Mouse (Mus musculus) brain, embryonic 14.5 days (tissue): ENCODE results near the gene Polr1d.

Experiments used
- CTCF ChIP-seq: fragments of 200-500 bp; IDR thresholded peaks from 2 replicates; pipeline ENCODE4 v1.5.1; 2012; ENCODE audit warnings: inconsistent platforms, mild to moderate bottlenecking, moderate library complexity, borderline replicate concordance; ENCODE audit not compliant: insufficient read depth, insufficient read length; ENCODE audit errors: extremely low read depth
- POLR2A ChIP-seq: fragments of 200-500 bp; IDR thresholded peaks from 2 replicates; pipeline ENCODE4 v1.6.1; 2012; ENCODE audit warnings: mild to moderate bottlenecking, inconsistent platforms, borderline replicate concordance; ENCODE audit not compliant: poor library complexity, insufficient read depth, insufficient read length, severe bottlenecking; ENCODE audit errors: extremely low read depth

DNA sequence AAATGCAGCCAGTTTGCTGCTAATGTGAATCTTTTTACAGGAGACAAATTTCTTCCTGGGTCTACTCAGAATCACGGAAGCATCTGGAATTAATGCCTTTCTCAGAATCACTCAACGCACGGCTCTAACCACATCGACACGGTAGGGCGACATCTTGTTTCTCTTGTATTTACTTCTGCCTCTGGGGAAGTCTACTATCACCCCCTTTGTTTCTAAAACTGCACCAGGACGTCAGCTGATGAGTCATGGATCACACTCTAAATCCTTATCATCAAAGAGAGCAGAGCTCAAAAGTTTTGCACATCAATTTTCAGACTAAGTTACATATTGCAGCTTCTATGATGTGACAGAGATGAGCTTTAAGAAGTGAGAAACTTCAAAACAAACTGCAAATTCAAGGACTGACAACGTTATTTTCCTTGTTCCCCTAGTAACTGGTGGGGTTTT, 13.6 kb upstream of the Polr1d start:
- TF ChIP-seq CTCF (no peak), POLR2A (no peak)
